29 mouse cellular contexts compared by ENCODE assay signal in genomic region chr11:77889484-77889883, GRCm38 (mm10). TPM values are rescaled to one million over a fixed set of nuclear protein-coding genes. Genes with fewer than 3 reads are reported as not detected.
"Had no signal": no experiment of that assay in that cellular context is flagged by ENCODE, and none has a peak within 500 bp of the region (broad histone marks: within the 10 kb centered on the region; RNA-seq: fewer than 3 reads in every experiment).

No protein-coding gene starts in this region.

- DNase-seq: gastrocnemius, postnatal 14 days; gastrocnemius, postnatal 36 days; heart, adult 11 months; heart, adult 2 months; heart, postnatal 14 days; heart, postnatal 36 days; kidney, adult 11 months; kidney, adult 2 months; kidney, adult 9 months; kidney, postnatal 14 days; kidney, postnatal 36 days; layer of hippocampus, adult 9-11 months; layer of hippocampus, postnatal 36 days; left cerebral cortex, postnatal 4 days had no signal

- H3K4me3 ChIP-seq: heart, adult 2 months; heart, embryonic 13.5 days; heart, embryonic 15.5 days; hindbrain, embryonic 13.5 days; hindbrain, embryonic 15.5 days; kidney, embryonic 15.5 days; limb, embryonic 13.5 days; limb, embryonic 15.5 days; liver, embryonic 12.5 days had no signal

- H3K27ac ChIP-seq: heart, adult 2 months; heart, embryonic 13.5 days; heart, embryonic 15.5 days; hindbrain, embryonic 15.5 days; hindbrain, postnatal 0 days; kidney, embryonic 15.5 days; limb, embryonic 13.5 days; limb, embryonic 15.5 days; liver, embryonic 12.5 days; liver, embryonic 14.5 days had no signal

RNA-seq across cellular contexts. Expression of gene Pipox, which starts 4.4 kb away (rescaled TPM):
- total RNA-seq: gastrocnemius, adult 18-20 months; gastrocnemius, adult 8-10 months; gastrocnemius, postnatal 36 days; hematopoietic stem cell, adult 5-6 weeks had no signal

RNA-seq across cellular contexts. Expression of gene Sez6, which starts 41.1 kb away (rescaled TPM):
- total RNA-seq: hematopoietic stem cell, adult 5-6 weeks; liver, adult 2 months had no signal
- polyA plus RNA-seq: heart, postnatal 0 days; liver, adult 2 months had no signal
